Mouse (Mus musculus) lung, embryonic 15.5 days (tissue): ENCODE measurements at regions not wholly inside any gene's neighbourhood (a gene's known extent, or its start where the extent isn't known, plus 50 kb on each side); places are given as distances from the start of the nearest gene placed in this dataset.
A peak's percentile ranks its signal among the peaks of the same experiment; 100 is the strongest.

Experiments used
- ATAC-seq: fragments of 200-750 bp; cut with Nextera tagmentation; 2 replicates; pipeline ENCODE4 v1.8.0; 2017; ENCODE audit warnings: moderate number of reproducible peaks, borderline replicate concordance; ENCODE audit not compliant: low FRiP score, low TSS enrichment; ENCODE audit errors: extremely low read depth
- H3K27ac ChIP-seq: fragments of 300-500 bp; sonication (generic); 2 replicates; pipeline ENCODE4 v1.5.1; 2015; ENCODE audit warnings: moderate library complexity, mild to moderate bottlenecking, inconsistent platforms
- H3K27me3 ChIP-seq: fragments of 300-500 bp; sonication (generic); 2 replicates; pipeline ENCODE4 v1.6.1; 2015; ENCODE audit warnings: inconsistent platforms
- H3K36me3 ChIP-seq: fragments of 300-500 bp; sonication (generic); 2 replicates; pipeline ENCODE4 v1.6.1; 2015; ENCODE audit warnings: inconsistent platforms
- H3K4me1 ChIP-seq: fragments of 300-500 bp; sonication (generic); 2 replicates; pipeline ENCODE4 v1.6.1; 2015; ENCODE audit warnings: inconsistent platforms
- H3K4me2 ChIP-seq: fragments of 300-500 bp; sonication (generic); 2 replicates; pipeline ENCODE4 v1.6.1; 2015; ENCODE audit warnings: inconsistent platforms, mild to moderate bottlenecking, moderate library complexity
- H3K4me3 ChIP-seq: fragments of 300-500 bp; sonication (generic); 2 replicates; pipeline ENCODE4 v1.5.1; 2015; ENCODE audit warnings: mild to moderate bottlenecking, inconsistent platforms
- H3K9ac ChIP-seq: fragments of 300-500 bp; sonication (generic); 2 replicates; pipeline ENCODE4 v1.6.1; 2015; ENCODE audit warnings: inconsistent platforms
- H3K9me3 ChIP-seq: fragments of 300-500 bp; sonication (generic); 2 replicates; pipeline ENCODE4 v1.6.1; 2016; ENCODE audit warnings: inconsistent platforms
- WGBS: fragments of 180-500 bp; shearing (Covaris S2); methylation state at CpG from one replicate; pipeline ENCODE4 v1.1.7; 2015; 5-methylcytosine and 5-hydroxymethylcytosine counted together

DNA sequence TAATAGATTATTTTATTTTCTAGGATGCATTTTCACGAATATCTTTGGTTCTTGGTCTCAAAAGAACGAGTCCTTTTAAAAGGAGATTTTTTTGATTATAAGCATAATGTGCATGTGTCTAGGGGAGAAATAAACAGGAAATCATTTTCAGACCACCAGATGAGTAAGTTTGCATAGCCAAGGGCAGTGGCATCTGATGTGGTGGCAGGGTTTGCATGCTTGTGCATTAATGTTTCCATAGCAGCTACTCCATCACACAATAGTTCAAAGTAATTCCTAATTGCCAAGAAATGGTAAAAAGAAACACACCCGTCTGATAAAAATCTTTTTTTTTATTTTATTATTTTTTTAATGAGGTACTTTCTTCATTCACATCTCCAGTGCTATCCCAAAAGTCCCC, 182.3 kb downstream of the Gnai1 start:
- H3K27me3 ChIP-seq = no peaks in the 10 kb centered on the region
- no peak overlapping the region for H3K4me3 ChIP-seq
- H3K4me1 ChIP-seq = no peaks in the 10 kb centered on the region
- no peaks in the 10 kb centered on the region for H3K36me3 ChIP-seq
- no peak overlapping the region for H3K27ac ChIP-seq
- H3K4me2 ChIP-seq = no peak overlapping the region
- H3K9ac ChIP-seq = no peak overlapping the region
- peak; percentile 72; the same call in 1 of the 2 replicates for ATAC-seq
- H3K9me3 ChIP-seq = no peaks in the 10 kb centered on the region
- WGBS = 49% methylated on average over 3 of the region's 3 CpGs

GRCm38 (mm10) chr5:18211395-18212057, 148.6 kb downstream of the Gnai1 start:
- Histone ChIP-seq H3K36me3 (no peaks in the 10 kb centered on the region), H3K9ac (no peak overlapping the region), H3K9me3 (no peaks in the 10 kb centered on the region), H3K27me3 (no peaks in the 10 kb centered on the region), H3K4me1 (no peaks in the 10 kb centered on the region), H3K27ac (no peak overlapping the region), H3K4me2 (no peak overlapping the region), H3K4me3 (no peak overlapping the region)
- WGBS = 67% methylated on average over 4 of the region's 4 CpGs
- ATAC-seq = no peak
